Mouse (Mus musculus) layer of hippocampus, adult 9-10 months (tissue): ENCODE results near the gene Zfp384.
A peak's percentile ranks its signal among the peaks of the same experiment; 100 is the strongest.

Experiments used
- DNase-seq: peaks from one replicate; pipeline ENCODE4 v3.0.0; 2022; ENCODE audit warnings: low spot score

Zfp384 gene

GRCm38 (mm10) chr6:125009129-125009180, at the start of gene Zfp384:
Gene Zfp384, plus strand, starts transcription at chr6:125009145.
- no peak for DNase-seq

- no peak for DNase-seq
Measured at GRCm38 (mm10) chr6:124959960-124960359, 49.0 kb upstream of the Zfp384 start.

GRCm38 (mm10) chr6:124961021-124961420, 47.9 kb upstream of the Zfp384 start:
- no peak for DNase-seq

GRCm38 (mm10) chr6:124964638-124965037, 44.3 kb upstream of the Zfp384 start:
- DNase-seq = no peak

- DNase-seq = peak; percentile 79
Measured at GRCm38 (mm10) chr6:124965088-124965719, 43.7 kb upstream of the Zfp384 start, which contains the start of gene Cops7a. Gene Cops7a, minus strand, starts transcription at chr6:124965538.

GRCm38 (mm10) chr6:124965747-124966146, 43.2 kb upstream of the Zfp384 start:
- no peak for DNase-seq

GRCm38 (mm10) chr6:124966466-124967118, 42.4 kb upstream of the Zfp384 start:
- DNase-seq = no peak

- DNase-seq = no peak
Measured at GRCm38 (mm10) chr6:124967766-124968165, 41.2 kb upstream of the Zfp384 start.

GRCm38 (mm10) chr6:124992241-124992640, 16.7 kb upstream of the Zfp384 start:
- DNase-seq = no peak

- DNase-seq = no peak
Measured at GRCm38 (mm10) chr6:124993365-124993764, 15.6 kb upstream of the Zfp384 start.

GRCm38 (mm10) chr6:124993876-124994275, 15.1 kb upstream of the Zfp384 start:
- no peak for DNase-seq

- no peak for DNase-seq
Measured at GRCm38 (mm10) chr6:124995246-124995645, 13.7 kb upstream of the Zfp384 start.

- no peak for DNase-seq
Measured at GRCm38 (mm10) chr6:124995831-124996403, 13.0 kb upstream of the Zfp384 start.

- no peak for DNase-seq
Measured at GRCm38 (mm10) chr6:124996551-124997501, 12.1 kb upstream of the Zfp384 start, which contains the start of gene Pianp. Gene Pianp, plus strand, starts transcription at chr6:124996694.

- no peak for DNase-seq
Measured at GRCm38 (mm10) chr6:124998066-124998465, 10.9 kb upstream of the Zfp384 start.

GRCm38 (mm10) chr6:124999091-124999490, 9.9 kb upstream of the Zfp384 start:
- no peak for DNase-seq

GRCm38 (mm10) chr6:124999546-124999945, 9.4 kb upstream of the Zfp384 start:
- no peak for DNase-seq

- no peak for DNase-seq
Measured at GRCm38 (mm10) chr6:125003706-125004105, 5.2 kb upstream of the Zfp384 start.

GRCm38 (mm10) chr6:125005086-125005485, 3.9 kb upstream of the Zfp384 start:
- DNase-seq = no peak

- no peak for DNase-seq
Measured at GRCm38 (mm10) chr6:125008060-125008459, 885 bp upstream of the Zfp384 start.

- peak; percentile 99 for DNase-seq
Measured at GRCm38 (mm10) chr6:125008586-125009128, 288 bp upstream of the Zfp384 start.
